Mouse (Mus musculus) thymus, adult 2 months (tissue): ENCODE measurements around the gene Adamtsl2. TPM values are rescaled to one million over a fixed set of nuclear protein-coding genes. Genes with fewer than 3 reads are reported as not detected.

Source experiments
- DNase-seq: peaks from one replicate; pipeline ENCODE4 v3.0.0; 2021
- H3K27ac ChIP-seq: fragments of 200-500 bp; 2 replicates; pipeline ENCODE4 v1.5.1; 2012; ENCODE audit warnings: low read length, control low read depth; ENCODE audit not compliant: control insufficient read depth, insufficient read depth
- H3K27me3 ChIP-seq: fragments of 200-500 bp; 2 replicates; pipeline ENCODE4 v1.6.1; 2012; ENCODE audit warnings: mild to moderate bottlenecking, low read length, moderate library complexity, mixed read lengths; ENCODE audit not compliant: control insufficient read depth, insufficient read depth
- H3K36me3 ChIP-seq: fragments of 200-500 bp; 2 replicates; pipeline ENCODE4 v1.6.1; 2012; ENCODE audit warnings: mild to moderate bottlenecking, low read length, moderate library complexity; ENCODE audit not compliant: control insufficient read depth, insufficient read depth
- H3K4me1 ChIP-seq: fragments of 200-500 bp; replicated peaks from 2 replicates; pipeline ENCODE4 v1.6.1; 2012; ENCODE audit warnings: low read length; ENCODE audit not compliant: control insufficient read depth, insufficient read depth
- H3K4me3 ChIP-seq: fragments of 200-500 bp; 2 replicates; pipeline ENCODE4 v1.5.1; 2012; ENCODE audit warnings: mild to moderate bottlenecking, low read length, control low read depth, moderate library complexity; ENCODE audit not compliant: control insufficient read depth, insufficient read depth
- CTCF ChIP-seq: fragments of 200-500 bp; IDR thresholded peaks from 2 replicates; pipeline ENCODE4 v1.5.1; 2012; ENCODE audit warnings: mild to moderate bottlenecking, control low read depth, low read length, moderate library complexity, borderline replicate concordance; ENCODE audit not compliant: control insufficient read depth, poor library complexity, insufficient read depth; ENCODE audit errors: extremely low read depth
- POLR2A ChIP-seq: fragments of 200-500 bp; IDR thresholded peaks from 2 replicates; pipeline ENCODE4 v1.6.1; 2012; ENCODE audit warnings: mild to moderate bottlenecking, low read length, control low read depth, moderate library complexity; ENCODE audit not compliant: control insufficient read depth, poor library complexity, insufficient read depth; ENCODE audit errors: extremely low read depth
- WGBS: fragments of 180-500 bp; shearing (Covaris S2); methylation state at CpG from one replicate; pipeline ENCODE4 v1.1.7; 2018; 5-methylcytosine and 5-hydroxymethylcytosine counted together
- polyA plus RNA-seq: library from polyadenylated mRNA; depleted of rRNA; stranded (reverse); fragments of >200 nt; gene quantifications from 2 replicates; pipeline ENCODE4 v1.2.3, GENCODE M21; 2012; rRNA removed

The Adamtsl2 gene
- polyA plus RNA-seq, result 16.1 and 16.5 TPM in 2 replicates

DNA sequence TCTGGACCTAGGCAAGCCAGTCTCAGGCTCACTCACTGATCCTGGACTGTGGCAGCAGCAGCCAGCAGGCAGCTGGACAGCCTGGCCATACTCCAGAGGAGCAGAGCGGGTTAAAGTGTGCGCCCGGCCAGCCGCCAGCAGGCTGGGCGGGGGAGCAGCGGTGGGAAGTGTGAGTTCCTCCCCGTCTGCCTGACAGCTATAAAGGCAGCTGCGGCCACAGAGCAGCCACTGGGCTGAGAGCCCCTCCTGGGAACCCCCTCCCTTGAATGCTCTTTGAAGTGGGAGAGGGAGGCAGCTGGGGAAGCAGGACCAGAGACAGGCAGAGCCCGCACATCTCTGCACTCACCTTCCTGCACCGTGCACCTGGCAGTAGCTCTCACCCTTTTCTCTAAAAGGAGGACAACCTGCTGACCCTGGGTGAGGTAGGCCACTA lies at the start of gene Adamtsl2:
Gene Adamtsl2 (plus strand): TSS at position 228 of the 433 bp plus-strand sequence.
- no peak for TF ChIP-seq CTCF
- Histone ChIP-seq H3K27me3 (no peaks in the 10 kb centered on the region), H3K27ac (peak within 1 kb of the TSS; percentile 18; the same call in 1 of the 2 replicates), H3K4me3 (peak within 1 kb of the TSS; percentile 11), H3K4me1 (peaks cover 45% of the 10 kb centered on the region), H3K36me3 (no peaks in the 10 kb centered on the region)
- peak; percentile 76 for DNase-seq
- 0% methylated on average over 10 of the region's 10 CpGs for WGBS

DNA sequence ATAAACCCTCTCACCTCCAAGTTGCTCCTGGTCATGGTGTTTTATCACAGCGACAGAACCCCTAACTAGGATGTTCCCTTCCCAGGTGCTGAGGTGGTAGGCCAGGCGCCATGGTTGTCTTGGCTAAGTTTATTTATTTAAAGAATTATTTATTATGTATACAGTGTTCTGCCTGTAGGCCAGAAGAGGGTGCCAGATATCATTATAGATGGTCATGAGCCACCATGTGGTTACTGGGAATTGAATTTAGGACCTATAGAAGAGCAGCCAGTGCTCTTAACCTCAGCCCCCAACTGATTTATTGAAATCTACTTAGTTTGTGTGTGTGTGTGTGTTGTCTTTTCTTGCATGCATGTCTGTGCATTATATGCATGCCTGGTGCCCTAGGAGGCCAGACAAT lies 46.8 kb upstream of the Adamtsl2 start:
- 74% methylated on average over 2 of the region's 2 CpGs for WGBS
- no peak for TF ChIP-seq POLR2A
- no peak for TF ChIP-seq CTCF
- Histone ChIP-seq H3K27me3 (no peaks in the 10 kb centered on the region), H3K4me3 (no peak overlapping the region), H3K27ac (no peak overlapping the region), H3K4me1 (0 out of 2 replicates have a peak, but pooled peaks cover 3% of the 10 kb centered on the region), H3K36me3 (no peaks in the 10 kb centered on the region)
- DNase-seq, result no peak

DNA sequence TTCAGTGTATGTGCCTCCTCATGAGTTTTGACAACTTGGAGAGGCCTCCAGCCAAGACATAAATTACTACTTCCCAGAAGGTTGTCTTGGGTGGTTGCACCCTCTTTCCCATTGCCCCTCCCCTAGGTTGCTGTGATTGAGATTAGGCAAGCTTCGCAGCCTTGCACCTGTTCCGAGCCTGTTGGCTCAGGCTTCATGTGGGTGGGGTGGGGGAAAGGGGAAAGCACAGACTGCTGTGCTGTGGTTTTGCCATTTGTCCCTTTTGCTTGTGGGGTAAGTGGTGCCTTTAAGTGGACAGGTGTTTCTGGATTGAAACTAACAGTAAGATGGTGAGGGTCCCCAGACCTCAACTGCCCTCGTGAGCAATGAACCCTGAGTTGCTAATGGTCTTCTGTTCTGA lies 43.2 kb upstream of the Adamtsl2 start:
- WGBS, result 10% methylated on average over 3 of the region's 3 CpGs
- Histone ChIP-seq H3K27me3 (no peaks in the 10 kb centered on the region), H3K27ac (no peak overlapping the region), H3K36me3 (no peaks in the 10 kb centered on the region), H3K4me1 (no peaks in the 10 kb centered on the region), H3K4me3 (no peak overlapping the region)
- no peak for DNase-seq
- no peak for TF ChIP-seq POLR2A
- no peak for TF ChIP-seq CTCF

DNA sequence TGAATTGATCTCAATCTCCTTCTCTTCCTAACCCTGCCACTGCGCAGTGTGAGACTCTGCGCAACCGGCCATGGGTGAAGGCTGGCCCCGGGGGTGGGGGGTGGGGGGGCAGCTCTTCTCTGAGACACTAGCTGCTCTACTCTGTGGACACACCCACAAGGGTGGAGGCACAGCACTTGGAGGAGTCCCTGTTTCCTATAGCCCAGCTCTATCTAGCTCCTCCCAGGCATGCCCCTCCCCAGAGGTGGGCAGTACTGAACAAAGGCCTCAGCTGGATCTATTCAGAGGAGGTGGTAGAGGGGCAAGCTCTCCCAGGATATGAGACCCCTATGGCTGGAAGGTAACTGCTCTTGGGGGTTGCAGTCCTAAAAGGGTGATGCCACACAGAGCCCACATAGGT lies 42.2 kb upstream of the Adamtsl2 start:
- Histone ChIP-seq H3K4me1 (no peaks in the 10 kb centered on the region), H3K27ac (no peak overlapping the region), H3K36me3 (no peaks in the 10 kb centered on the region), H3K4me3 (no peak overlapping the region), H3K27me3 (no peaks in the 10 kb centered on the region)
- TF ChIP-seq CTCF (no peak), POLR2A (no peak)
- no peak for DNase-seq
- WGBS, result 75% methylated on average over 4 of the region's 4 CpGs

DNA sequence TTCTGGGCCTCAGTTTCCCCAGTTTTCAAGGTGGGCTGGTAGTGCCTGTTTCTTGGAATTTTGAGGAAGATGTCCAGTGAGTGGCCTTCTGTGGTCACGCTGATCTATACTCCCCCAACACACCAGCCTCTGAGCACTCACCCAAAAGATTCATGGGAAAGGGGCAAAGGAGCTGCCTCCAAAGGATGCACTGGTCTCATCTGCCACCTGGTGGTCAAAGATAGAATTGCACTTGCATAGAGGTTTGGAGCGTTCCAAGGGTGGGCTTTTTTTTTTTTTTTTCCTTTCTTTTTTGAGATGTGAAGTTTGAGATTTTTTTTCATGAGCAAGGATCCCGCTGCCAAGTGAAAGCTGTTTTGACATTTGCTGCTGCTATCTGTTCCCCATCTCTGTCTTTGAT lies 40.6 kb upstream of the Adamtsl2 start:
- 2% methylated on average over 3 of the region's 3 CpGs for WGBS
- Histone ChIP-seq H3K4me1 (no peaks in the 10 kb centered on the region), H3K27me3 (no peaks in the 10 kb centered on the region), H3K36me3 (no peaks in the 10 kb centered on the region), H3K27ac (no peak overlapping the region), H3K4me3 (no peak overlapping the region)
- TF ChIP-seq POLR2A (no peak), CTCF (no peak)
- peak; percentile 83 for DNase-seq

DNA sequence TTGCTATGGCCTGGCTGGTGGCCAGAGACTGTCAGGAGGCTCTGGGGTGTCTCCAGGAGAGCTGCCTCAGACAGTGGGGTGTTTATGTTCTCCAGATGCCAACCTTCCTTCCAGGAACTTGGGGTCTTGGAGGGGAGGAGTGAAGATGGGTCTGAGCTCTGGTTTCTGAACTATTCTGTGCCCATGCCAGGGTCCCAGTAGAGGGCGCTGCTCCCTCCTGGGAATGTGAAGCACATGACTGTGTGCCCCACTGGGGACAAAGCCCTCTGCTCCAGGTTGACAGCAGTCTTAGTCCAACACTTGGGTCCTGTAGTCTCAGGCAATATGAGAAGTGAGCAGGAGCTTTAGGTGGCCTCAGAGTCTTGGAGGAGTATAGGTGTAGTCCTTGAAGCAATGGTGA lies 39.9 kb upstream of the Adamtsl2 start:
- Histone ChIP-seq H3K27me3 (no peaks in the 10 kb centered on the region), H3K36me3 (no peaks in the 10 kb centered on the region), H3K4me3 (no peak overlapping the region), H3K27ac (no peak overlapping the region), H3K4me1 (no peaks in the 10 kb centered on the region)
- peak; percentile 31 for DNase-seq
- 13% methylated on average over 1 of the region's 1 CpGs for WGBS
- TF ChIP-seq CTCF (0 out of 2 replicates have a peak, but pooled peaks have one; percentile 32), POLR2A (no peak)

DNA sequence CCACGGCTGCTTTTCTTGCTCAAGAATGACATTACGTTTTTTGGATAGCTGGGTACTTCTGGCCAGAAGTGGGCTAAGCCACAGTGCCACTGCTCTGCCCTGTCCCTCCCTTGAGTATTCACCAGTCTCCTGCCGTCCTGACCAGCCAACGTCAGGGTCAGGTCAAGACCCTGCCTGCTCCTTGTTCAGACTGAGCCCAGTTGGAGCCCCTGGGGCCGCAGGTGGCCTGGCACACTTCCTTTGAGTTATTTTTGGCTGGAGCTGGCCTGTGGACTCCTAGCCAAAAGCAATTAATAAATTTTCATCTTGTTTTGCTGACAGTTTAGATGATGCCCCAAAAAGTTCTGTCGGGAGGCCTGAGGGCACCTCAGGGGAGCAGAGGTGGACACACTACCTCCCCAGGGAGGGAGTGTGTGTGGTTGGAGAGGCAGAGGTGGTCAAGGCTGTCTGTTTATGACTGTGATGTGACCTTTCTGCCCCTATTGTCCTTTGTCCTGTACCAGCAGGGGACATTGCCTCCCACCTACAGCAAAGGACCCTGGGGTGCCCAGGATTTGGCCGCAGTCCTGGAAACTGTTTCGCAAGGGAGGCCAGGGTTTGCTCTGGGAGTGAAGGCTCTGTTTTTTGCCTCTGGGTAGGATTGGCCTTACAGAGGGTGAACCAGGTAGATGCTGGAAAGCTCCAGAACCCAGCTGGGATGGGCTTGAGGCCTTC lies 36.9 kb upstream of the Adamtsl2 start:
- TF ChIP-seq POLR2A (no peak), CTCF (no peak)
- DNase-seq, result no peak
- WGBS, result 74% methylated on average over 8 of the region's 8 CpGs
- no peaks in the 10 kb centered on the region for H3K27me3 ChIP-seq
- no peak overlapping the region for H3K27ac ChIP-seq
- H3K4me1 ChIP-seq, result no peaks in the 10 kb centered on the region
- H3K4me3 ChIP-seq, result no peak overlapping the region
- H3K36me3 ChIP-seq, result no peaks in the 10 kb centered on the region
